Mouse (Mus musculus): ENCODE results near the gene Lypd5.

- TF ChIP-seq POLR2A (IDR thresholded peaks at IDR 0.05; ENCODE audit: low read depth, low read length) (no peak), JUND (conservative IDR thresholded peaks at IDR 0.05; ENCODE audit: low read depth, low read length) (no peak), CTCF (conservative IDR thresholded peaks at IDR 0.05 in 1 of 2, IDR thresholded peaks at IDR 0.05 in 1 of 2; ENCODE audit: low read depth in 2 of 2, low read length in 2 of 2) (no peak), E2F4 (IDR thresholded peaks at IDR 0.05; ENCODE audit: insufficient replicate concordance, low read depth, low read length) (no peak), SMC3 (IDR thresholded peaks at IDR 0.05; ENCODE audit: low read depth, low read length) (no peak), SIN3A (IDR thresholded peaks at IDR 0.05; ENCODE audit: low read length) (no peak), UBTF (IDR thresholded peaks at IDR 0.05; ENCODE audit: low read depth, low read length) (no peak), IRF4 (IDR thresholded peaks at IDR 0.05; ENCODE audit: low read depth, low read length) (no peak), USF1 (IDR thresholded peaks at IDR 0.05; ENCODE audit: low read depth, low read length) (no peak), CHD2 (IDR thresholded peaks at IDR 0.05; ENCODE audit: low read length) (no peak)
Measured at GRCm38 (mm10) chr7:24333304-24333986, 15.6 kb upstream of the Lypd5 start, which contains the start of gene Tescl.
